20 mouse cellular contexts compared by ENCODE assay signal in the genomic region with DNA sequence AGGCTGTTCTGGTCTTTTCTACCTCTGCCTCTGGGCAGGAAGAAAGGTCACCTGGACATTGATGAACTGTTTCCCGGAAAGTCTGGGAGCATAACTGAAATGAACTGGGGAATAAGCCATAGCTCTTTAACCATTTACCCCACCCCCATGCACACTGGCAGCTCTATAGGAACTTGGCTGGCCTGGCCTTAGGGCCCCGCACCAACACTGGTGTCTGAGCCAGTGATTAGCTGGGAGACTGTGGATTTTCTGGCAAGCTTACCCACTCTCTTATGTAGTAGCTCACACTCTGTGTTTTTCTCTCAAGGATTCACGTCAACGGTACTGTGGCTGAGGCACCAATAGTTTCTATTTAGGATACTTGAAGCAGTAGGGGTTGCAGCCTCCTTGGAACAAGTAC.
"Had no signal": no experiment of that assay in that cellular context is flagged by ENCODE, and none has a peak within 500 bp of the region (broad histone marks: within the 10 kb centered on the region; RNA-seq: fewer than 3 reads in every experiment).

No protein-coding gene starts in this region.

- H3K9me3 ChIP-seq: kidney, embryonic 15.5 days; limb, embryonic 12.5 days; limb, embryonic 15.5 days; midbrain, embryonic 12.5 days; midbrain, embryonic 15.5 days; neural tube, embryonic 12.5 days; neural tube, embryonic 15.5 days had no signal

- H3K4me3 ChIP-seq: kidney, embryonic 15.5 days; limb, embryonic 12.5 days; limb, embryonic 15.5 days; midbrain, embryonic 12.5 days; midbrain, embryonic 15.5 days; neural tube, embryonic 12.5 days; neural tube, embryonic 15.5 days had no signal

- H3K27ac ChIP-seq: kidney, embryonic 15.5 days; limb, embryonic 12.5 days; limb, embryonic 15.5 days; liver, embryonic 14.5 days; macrophage; midbrain, embryonic 12.5 days; midbrain, embryonic 15.5 days; neural tube, embryonic 12.5 days; neural tube, embryonic 15.5 days; stomach, postnatal 0 days had no signal

- H3K36me3 ChIP-seq: kidney, embryonic 15.5 days; limb, embryonic 12.5 days; limb, embryonic 15.5 days; midbrain, embryonic 12.5 days; midbrain, embryonic 15.5 days; neural tube, embryonic 12.5 days; neural tube, embryonic 15.5 days had no signal

- H3K27me3 ChIP-seq: kidney, embryonic 15.5 days; limb, embryonic 12.5 days; limb, embryonic 15.5 days; midbrain, embryonic 12.5 days; midbrain, embryonic 15.5 days; neural tube, embryonic 12.5 days; neural tube, embryonic 15.5 days had no signal

- H3K4me1 ChIP-seq: kidney, embryonic 15.5 days; limb, embryonic 12.5 days; limb, embryonic 15.5 days; midbrain, embryonic 12.5 days had no signal

- DNase-seq: kidney, postnatal 10 days; kidney, postnatal 36 days; liver, postnatal 0 days; lung, embryonic 14.5 days; right cerebral cortex, adult 18-20 months; right cerebral cortex, postnatal 14 days; right cerebral cortex, postnatal 4 days; thymus, adult 2 months; thymus, postnatal 14 days; thymus, postnatal 4 days had no signal
